8 mouse cellular contexts compared by ENCODE assay signal in the genomic region with DNA sequence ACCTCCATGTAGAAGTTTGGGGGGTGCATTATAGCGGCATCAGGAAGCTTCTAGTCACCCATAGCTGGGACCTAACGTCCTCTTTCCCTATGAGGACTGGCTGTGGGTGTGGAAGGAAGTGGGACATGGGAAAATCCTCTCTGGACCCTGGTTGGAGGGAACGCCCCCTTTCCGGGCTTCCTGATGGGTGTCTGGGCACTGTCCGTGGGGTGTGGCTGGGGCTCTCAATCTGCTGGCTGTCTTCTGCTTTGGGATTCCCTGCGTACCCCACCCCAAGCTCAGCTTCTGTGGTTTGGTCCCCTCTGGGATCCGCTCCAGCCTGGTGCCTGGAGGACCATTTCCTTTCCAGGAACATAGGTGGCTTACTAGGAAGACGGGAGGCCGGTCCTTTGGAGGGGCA. TPM values are rescaled to one million over a fixed set of nuclear protein-coding genes. Genes with fewer than 3 reads are reported as not detected.
DNase-seq lines count a peak whose midpoint lies in the region; ATAC-seq and TF ChIP-seq lines count a peak whose summit lies in the region.

No protein-coding gene starts in this region.

- WGBS in heart, embryonic 11.5 days (ENCODE audit: insufficient replicate concordance): 52% methylated on average over 9 of the region's 9 CpGs
- WGBS in liver, embryonic 12.5 days (ENCODE audit: insufficient replicate concordance): 68% methylated on average over 9 of the region's 9 CpGs
- 27% methylated on average over 9 of the region's 9 CpGs for WGBS in small intestine, adult 2 months

- H3K4me2 ChIP-seq in heart, embryonic 11.5 days: peak overlapping the region; percentile 77
- peak overlapping the region; percentile 95 for H3K4me2 ChIP-seq in liver, embryonic 12.5 days

- peak overlapping the region; percentile 95; the same call in 1 of the 2 replicates for H3K9ac ChIP-seq in heart, embryonic 11.5 days (ENCODE audit: low read depth, low read length)
- peak overlapping the region; percentile 93 for H3K9ac ChIP-seq in liver, embryonic 12.5 days

- peaks cover 61% of the 10 kb centered on the region for H3K4me1 ChIP-seq in heart, embryonic 11.5 days (ENCODE audit: control insufficient read depth, insufficient read depth, low read length)
- peaks cover 69% of the 10 kb centered on the region for H3K4me1 ChIP-seq in liver, embryonic 12.5 days
- peaks cover 37% of the 10 kb centered on the region for H3K4me1 ChIP-seq in small intestine, adult 2 months (ENCODE audit: control insufficient read depth, insufficient read depth, insufficient read length, low read length)

- DNase-seq in lung, adult 18-20 months: peak; percentile 32 to 46
- DNase-seq in lung, postnatal 14 days: no peak
- no peak for DNase-seq in yolk sac, embryonic 10.5 days (ENCODE audit: low spot score)
- no peak for DNase-seq in thymus, postnatal 10 days (ENCODE audit: low spot score in 2 of 2)
- DNase-seq in spleen, postnatal 36 days (ENCODE audit: low spot score in 2 of 2): no peak

- H3K27me3 ChIP-seq in heart, embryonic 11.5 days (ENCODE audit: control insufficient read depth, insufficient read depth, low read length): no peaks in the 10 kb centered on the region
- H3K27me3 ChIP-seq in liver, embryonic 12.5 days (replicated peaks): peaks cover 16% of the 10 kb centered on the region
- H3K27me3 ChIP-seq in small intestine, adult 2 months (ENCODE audit: control insufficient read depth, insufficient read depth, low read length): no peaks in the 10 kb centered on the region

- peaks cover 5% of the 10 kb centered on the region; the same call in 1 of the 2 replicates for H3K36me3 ChIP-seq in heart, embryonic 11.5 days (ENCODE audit: control insufficient read depth, insufficient read depth, low read length)
- peaks cover 40% of the 10 kb centered on the region for H3K36me3 ChIP-seq in liver, embryonic 12.5 days
- H3K36me3 ChIP-seq in small intestine, adult 2 months (ENCODE audit: control insufficient read depth, insufficient read depth, low read length): peaks cover 30% of the 10 kb centered on the region

- TF ChIP-seq POLR2A in small intestine, adult 2 months (IDR thresholded peaks at IDR 0.05; ENCODE audit: low read depth, low read length): 0 out of 2 replicates have a peak, but pooled peaks have one; percentile 3

- no peak overlapping the region for H3K27ac ChIP-seq in heart, embryonic 11.5 days (ENCODE audit: low read depth, low read length)
- peak overlapping the region; percentile 52; the same call in 1 of the 2 replicates for H3K27ac ChIP-seq in liver, embryonic 12.5 days
- H3K27ac ChIP-seq in small intestine, adult 2 months (ENCODE audit: insufficient read depth, low read depth, low read length): peak overlapping the region; percentile 95

- no peak for TF ChIP-seq CTCF in small intestine, adult 2 months (IDR thresholded peaks at IDR 0.05; ENCODE audit: extremely low read depth, insufficient read length, insufficient replicate concordance, low read depth, low read length)

- no peak for ATAC-seq in heart, embryonic 11.5 days (replicated peaks; ENCODE audit: insufficient number of reproducible peaks, low FRiP score, low TSS enrichment)
- no peak for ATAC-seq in liver, embryonic 12.5 days

- peak overlapping the region; percentile 88 for H3K4me3 ChIP-seq in heart, embryonic 11.5 days (ENCODE audit: low read depth, low read length)
- H3K4me3 ChIP-seq in liver, embryonic 12.5 days: peak overlapping the region; percentile 76
- peak overlapping the region; percentile 88 for H3K4me3 ChIP-seq in small intestine, adult 2 months (ENCODE audit: low read depth, low read length)

- no peaks in the 10 kb centered on the region for H3K9me3 ChIP-seq in heart, embryonic 11.5 days (replicated peaks; ENCODE audit: control insufficient read depth, low read length)
- no peaks in the 10 kb centered on the region for H3K9me3 ChIP-seq in liver, embryonic 12.5 days (replicated peaks)

RNA-seq across cellular contexts. Expression of a gene that starts 1.7 kb away (rescaled TPM):
- polyA plus RNA-seq in heart, embryonic 11.5 days (2014; fragmentation: Nextera tagmentation; extraction: Ambion mirVana): 59.2 and 63.4 TPM in 2 replicates
- 75.0 and 75.6 TPM in 2 replicates for polyA plus RNA-seq in liver, embryonic 12.5 days (2016; fragmentation: Nextera tagmentation; extraction: Ambion mirVana)
- 188 and 423 TPM in 2 replicates for polyA plus RNA-seq in small intestine, adult 2 months (2012; rRNA removed)

RNA-seq across cellular contexts. Expression of a gene that starts 26.8 kb away (rescaled TPM):
- not detected in 2 replicates for polyA plus RNA-seq in heart, embryonic 11.5 days (2014; fragmentation: Nextera tagmentation; extraction: Ambion mirVana)
- not detected in 2 replicates for polyA plus RNA-seq in liver, embryonic 12.5 days (2016; fragmentation: Nextera tagmentation; extraction: Ambion mirVana)
- 13.9 and 8,604 TPM in 2 replicates for polyA plus RNA-seq in small intestine, adult 2 months (2012; rRNA removed)

RNA-seq across cellular contexts. Expression of a gene that starts 47.0 kb away (rescaled TPM):
- polyA plus RNA-seq in heart, embryonic 11.5 days (2014; fragmentation: Nextera tagmentation; extraction: Ambion mirVana): not detected in 2 replicates
- not detected in 2 replicates for polyA plus RNA-seq in liver, embryonic 12.5 days (2016; fragmentation: Nextera tagmentation; extraction: Ambion mirVana)
- polyA plus RNA-seq in small intestine, adult 2 months (2012; rRNA removed): 124 and 65,009 TPM in 2 replicates

Comparison
In these comparisons a context has a peak if more than half of its experiments do, and no peak if none do; other contexts are left out.
1. DNase-seq: peak in lung, adult 18-20 months (2 of 2); none in lung, postnatal 14 days (single experiment), yolk sac, embryonic 10.5 days (single experiment), thymus, postnatal 10 days (0 of 2) and spleen, postnatal 36 days (0 of 2).
2. RNA of a gene that starts 26.8 kb away (polyA plus RNA-seq): 13.9 to 8,604 TPM in small intestine, adult 2 months; not detected in heart, embryonic 11.5 days and not detected in liver, embryonic 12.5 days; every median in the first group is over 10 times any median in the second.
3. RNA of a gene that starts 47.0 kb away (polyA plus RNA-seq): 124 to 65,009 TPM in small intestine, adult 2 months; not detected in heart, embryonic 11.5 days and not detected in liver, embryonic 12.5 days; every median in the first group is over 100 times any median in the second.
4. Peak in every context shown above with its lines, with median percentiles within 50 percentile points of each other: H3K4me3 ChIP-seq.